Mouse (Mus musculus): ENCODE data around the gene Brwd1.

DNA sequence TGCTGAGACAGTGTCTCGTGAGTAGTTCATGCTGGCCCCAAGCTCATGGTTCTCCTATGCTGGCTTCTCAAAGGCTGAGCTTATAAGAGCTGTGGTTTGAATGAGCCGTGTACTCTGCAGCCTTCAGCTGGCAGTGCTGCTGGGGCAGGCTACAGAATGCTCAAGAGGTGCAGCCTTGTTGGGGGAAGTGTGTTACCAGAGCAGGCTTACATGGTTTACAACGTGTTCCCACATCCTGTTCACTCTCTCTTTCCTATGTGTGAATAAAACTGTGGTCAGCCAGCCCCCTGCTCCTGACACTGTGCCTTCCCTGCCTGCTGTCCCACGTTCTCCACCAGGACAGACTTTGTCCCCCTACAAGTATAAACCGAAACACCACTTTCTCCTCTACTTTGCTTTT, 97.4 kb downstream of the Brwd1 start:
- TF ChIP-seq CTCF (IDR thresholded peaks at IDR 0.05; ENCODE audit: borderline replicate concordance, control insufficient read depth, extremely low read depth, insufficient read depth, low read length, poor library complexity) (peak; percentile 23; the same call in 1 of the 2 replicates), POLR2A (IDR thresholded peaks at IDR 0.05; ENCODE audit: control insufficient read depth, extremely low read depth, insufficient read depth, low read length, poor library complexity) (no peak)

All from thymus, adult 2 months (tissue).